Mouse (Mus musculus): ENCODE measurements around the gene Pebp1. TPM values are rescaled to one million over a fixed set of nuclear protein-coding genes. Genes with fewer than 3 reads are reported as not detected.

Pebp1 gene
- 407 and 670 TPM in 2 replicates for polyA plus RNA-seq (2012; rRNA removed; ENCODE audit: low replicate concordance)

DNA sequence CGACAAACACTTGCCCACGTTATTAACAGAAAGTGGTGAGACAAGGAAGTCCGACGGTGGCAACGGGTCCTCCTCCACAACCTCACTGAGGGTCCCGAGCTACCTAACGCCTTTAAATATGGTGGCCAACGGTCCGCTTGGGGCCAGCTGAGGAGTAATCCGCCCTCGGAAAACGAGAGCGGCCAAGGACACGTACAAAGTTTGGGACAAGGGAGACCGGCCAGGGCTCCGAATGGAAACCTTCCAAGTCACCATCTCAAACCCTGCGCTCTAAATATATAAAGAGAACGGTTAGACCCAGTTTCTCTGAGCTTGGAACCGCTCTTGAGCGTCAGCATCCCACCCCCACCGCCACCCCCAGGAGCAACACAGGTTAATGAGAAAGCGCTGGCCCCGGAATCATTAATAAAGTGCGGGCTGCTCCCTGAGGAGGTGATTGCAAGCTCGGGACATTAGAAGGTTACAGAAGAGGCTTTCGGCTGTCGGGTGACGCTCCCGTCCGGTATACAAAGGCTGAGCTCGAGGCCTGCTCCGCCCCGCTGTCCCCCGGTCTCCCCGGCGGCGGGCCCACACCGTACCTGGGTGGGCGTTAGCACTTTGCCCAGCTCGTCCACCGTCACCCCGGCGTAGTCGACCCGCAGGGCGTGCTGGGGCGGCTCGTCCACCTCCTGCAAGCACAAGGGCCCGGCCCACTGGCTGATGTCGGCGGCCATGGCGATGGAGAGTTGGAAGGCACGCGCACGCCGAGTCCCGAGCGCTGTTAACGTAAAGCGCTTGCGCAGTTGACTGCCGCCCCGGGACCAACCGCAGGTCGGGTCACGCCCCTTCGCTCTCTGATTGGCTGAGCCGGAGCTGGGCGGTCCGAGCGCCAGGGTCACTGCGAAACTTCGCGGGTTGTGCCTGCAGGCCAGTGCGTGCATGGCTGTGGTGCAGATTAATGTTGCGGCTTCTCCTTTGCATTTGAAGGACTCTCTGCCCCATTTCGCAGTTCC, at the start of gene Pebp1:
Gene Pebp1, minus strand, starts transcription at position 795 of the 992 bp plus-strand sequence.

DNA sequence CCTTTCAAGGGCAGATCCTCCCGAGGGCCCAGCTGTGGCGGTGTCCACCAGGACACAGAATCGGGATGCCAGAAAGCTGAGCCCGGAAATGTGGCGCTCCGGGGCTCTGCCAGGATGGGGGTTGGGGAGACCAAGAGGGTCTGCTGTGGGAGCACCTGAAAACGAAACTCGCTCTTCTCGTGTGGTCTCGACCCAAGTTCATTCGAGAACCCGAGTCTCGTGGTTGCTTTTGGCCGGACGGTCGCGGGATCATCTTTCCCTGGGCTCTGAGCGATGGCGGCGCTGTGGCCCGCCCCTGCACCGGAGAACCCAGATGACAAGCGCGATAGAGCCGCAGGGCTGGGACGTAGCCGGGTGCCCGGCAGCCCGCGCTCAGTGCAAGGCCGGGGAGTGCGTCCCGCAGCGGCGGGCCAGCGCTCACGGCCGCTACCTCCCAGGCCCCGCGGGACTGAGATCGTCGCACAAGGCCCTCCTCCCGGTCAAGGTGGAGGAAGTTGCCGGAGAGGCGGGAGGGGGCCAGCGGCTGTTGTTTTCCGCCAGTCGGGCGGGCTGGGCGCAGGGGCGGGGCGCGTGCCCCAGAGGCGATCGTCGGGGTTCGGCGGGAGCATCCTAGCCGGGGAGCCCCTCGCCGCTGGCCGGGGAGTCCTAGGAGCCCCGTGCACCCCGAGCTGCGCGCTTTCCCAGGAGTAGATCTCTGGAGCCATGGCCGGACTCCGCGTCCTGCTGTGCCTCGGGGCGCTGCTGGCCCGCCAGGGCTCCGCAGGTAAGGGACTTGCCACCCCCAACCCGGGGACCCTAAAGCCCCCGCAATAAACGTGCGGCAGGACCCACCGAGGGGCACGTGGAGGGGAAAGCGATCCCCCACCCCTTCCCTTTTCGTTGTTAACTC, 31.6 kb upstream of the Pebp1 start, which contains the start of gene Vsig10:
Gene Vsig10, plus strand, starts transcription at position 343 of the 889 bp plus-strand sequence.

Other genes with a start within 250 kb of the Pebp1 start
- gene Suds3, start 171.5 kb downstream of the Pebp1 start, polyA plus RNA-seq (2012; rRNA removed; ENCODE audit: low replicate concordance) = 50.4 and 67.3 TPM in 2 replicates
- gene Taok3, start 167.5 kb downstream of the Pebp1 start, polyA plus RNA-seq (2012; rRNA removed; ENCODE audit: low replicate concordance) = 11.5 and 14.4 TPM in 2 replicates
- gene Vsig10, start 31.5 kb upstream of the Pebp1 start, polyA plus RNA-seq (2012; rRNA removed; ENCODE audit: low replicate concordance) = 28.8 and 39.4 TPM in 2 replicates
- gene Wsb2, start 69.7 kb upstream of the Pebp1 start, polyA plus RNA-seq (2012; rRNA removed; ENCODE audit: low replicate concordance) = 85.3 and 164 TPM in 2 replicates
- 10.9 and 13.0 TPM in 2 replicates for gene Rfc5, start 101.4 kb upstream of the Pebp1 start, polyA plus RNA-seq (2012; rRNA removed; ENCODE audit: low replicate concordance)
- gene Ksr2, start 126.4 kb upstream of the Pebp1 start, polyA plus RNA-seq (2012; rRNA removed; ENCODE audit: low replicate concordance) = 0.07 and 0.23 TPM in 2 replicates

Data from mammary gland, adult 2 months (tissue).